In genomic region chr7:141539556-141540311, GRCm38 (mm10) we compare ENCODE assay signal across 8 mouse cellular contexts. TPM values are rescaled to one million over a fixed set of nuclear protein-coding genes. Genes with fewer than 3 reads are reported as not detected.
DNase-seq lines count a peak whose midpoint lies in the region; ATAC-seq and TF ChIP-seq lines count a peak whose summit lies in the region.

Gene Chid1 (minus strand): TSS chr7:141539857.

- H3K9me3 ChIP-seq in MEL (replicated peaks; ENCODE audit: insufficient read depth, low read length) = no peaks in the 10 kb centered on the region
- no peaks in the 10 kb centered on the region for H3K9me3 ChIP-seq in lung, embryonic 16.5 days (ENCODE audit: control insufficient read depth, low read length)

- peak; percentile 96 for ATAC-seq in hematopoietic stem cell, adult 5-6 weeks (replicated peaks in 1 of 2; ENCODE audit: insufficient read depth in 1 of 2, low FRiP score in 2 of 2, low TSS enrichment in 1 of 2, low read depth in 1 of 2, poor library complexity in 2 of 2, severe bottlenecking in 2 of 2)
- peak; percentile 98 for ATAC-seq in lung, embryonic 16.5 days (ENCODE audit: low read depth)

- peak; percentile 87 to 94 for TF ChIP-seq POLR2A in MEL (IDR thresholded peaks at IDR 0.05; ENCODE audit: control insufficient read depth in 1 of 2, insufficient read depth in 1 of 2, low read depth in 1 of 2, low read length in 2 of 2, poor library complexity in 1 of 2)
- TF ChIP-seq POLR2A in cerebellum, adult 2 months (IDR thresholded peaks at IDR 0.05; ENCODE audit: borderline replicate concordance, insufficient read depth, low read length) = peak; percentile 92

- H3K9ac ChIP-seq in MEL (ENCODE audit: control insufficient read depth, low read depth, low read length, poor library complexity, severe bottlenecking) = peak within 1 kb of the TSS; percentile 83
- peak within 1 kb of the TSS; percentile 84 for H3K9ac ChIP-seq in lung, embryonic 16.5 days (ENCODE audit: low read length)

- H3K27ac ChIP-seq in MEL (ENCODE audit: control insufficient read depth, low read depth, low read length) = peak within 1 kb of the TSS; percentile 56
- H3K27ac ChIP-seq in cerebellum, adult 2 months (ENCODE audit: insufficient read depth, low read length) = peak within 1 kb of the TSS; percentile 100
- peak within 1 kb of the TSS; percentile 73 for H3K27ac ChIP-seq in lung, embryonic 16.5 days (ENCODE audit: low read length)

- H3K79me2 ChIP-seq in MEL (ENCODE audit: control insufficient read depth, insufficient read depth, low read length, poor library complexity) = peaks cover 15% of the 10 kb centered on the region

- peaks cover 0 to 13% of the 10 kb centered on the region in 2 experiments; a peak in 2 of 4 replicates for H3K36me3 ChIP-seq in MEL (ENCODE audit: control insufficient read depth in 1 of 2, insufficient read depth in 2 of 2, low read length in 2 of 2)
- H3K36me3 ChIP-seq in lung, embryonic 16.5 days (ENCODE audit: control insufficient read depth, insufficient read depth, low read length) = no peaks in the 10 kb centered on the region

- no peaks in the 10 kb centered on the region for H3K27me3 ChIP-seq in MEL (ENCODE audit: control insufficient read depth in 1 of 2, insufficient read depth in 2 of 2, low read length in 2 of 2)
- no peaks in the 10 kb centered on the region for H3K27me3 ChIP-seq in cerebellum, adult 2 months (ENCODE audit: control insufficient read depth, insufficient read depth, low read length)
- H3K27me3 ChIP-seq in lung, embryonic 16.5 days (ENCODE audit: control insufficient read depth, insufficient read depth, low read depth, low read length) = no peaks in the 10 kb centered on the region

- DNase-seq in MEL (ENCODE audit: low read depth, low spot score) = peak; percentile 98
- peak; percentile 99 for DNase-seq in cerebellum, adult 2 months
- DNase-seq in forelimb bud, embryonic 11.5 days (ENCODE audit: low read depth, low spot score) = peak; percentile 98
- peak; percentile 96 for DNase-seq in layer of hippocampus, adult 9-10 months (ENCODE audit: low spot score)
- peak; percentile 96 for DNase-seq in ovary, postnatal 10 days (ENCODE audit: low spot score)
- DNase-seq in thymus, postnatal 10 days (ENCODE audit: low spot score in 2 of 2) = peak; percentile 95 to 97

- peak within 1 kb of the TSS; percentile 56 for H3K4me2 ChIP-seq in lung, embryonic 16.5 days (ENCODE audit: low read depth, low read length)

- under 1% methylated on average over 46 of the region's 46 CpGs for WGBS in cerebellum, adult 2 months
- under 1% methylated on average over 46 of the region's 46 CpGs for whole genome bisulfite sequencing in lung, embryonic 16.5 days

- no peak for TF ChIP-seq RAD21 in MEL (IDR thresholded peaks at IDR 0.05; ENCODE audit: low read depth, low read length)

- TF ChIP-seq CTCF in MEL (IDR thresholded peaks at IDR 0.05 in 2 of 3, conservative IDR thresholded peaks at IDR 0.05 in 1 of 3; ENCODE audit: control insufficient read depth in 1 of 3, insufficient read depth in 1 of 3, low read depth in 2 of 3, low read length in 3 of 3, poor library complexity in 1 of 3, severe bottlenecking in 1 of 3) = no peak
- TF ChIP-seq CTCF in cerebellum, adult 2 months (IDR thresholded peaks at IDR 0.05; ENCODE audit: borderline replicate concordance, insufficient read depth, low read depth, low read length) = no peak

- peaks cover 5 to 18% of the 10 kb centered on the region in 2 experiments; a peak in 3 of 4 replicates for H3K4me1 ChIP-seq in MEL (ENCODE audit: control insufficient read depth in 1 of 2, insufficient read depth in 2 of 2, low read length in 2 of 2)
- peaks cover 24% of the 10 kb centered on the region for H3K4me1 ChIP-seq in cerebellum, adult 2 months (ENCODE audit: control insufficient read depth, insufficient read depth, low read length)
- H3K4me1 ChIP-seq in lung, embryonic 16.5 days (replicated peaks; ENCODE audit: control insufficient read depth, insufficient read depth, low read length) = peaks cover 11% of the 10 kb centered on the region

- H3K4me3 ChIP-seq in MEL (ENCODE audit: control insufficient read depth in 1 of 2, insufficient read depth in 1 of 2, low read depth in 2 of 2, low read length in 2 of 2) = peak within 1 kb of the TSS; percentile 86 to 87
- peak within 1 kb of the TSS; percentile 99 for H3K4me3 ChIP-seq in cerebellum, adult 2 months (replicated peaks; ENCODE audit: insufficient read depth, low read depth, low read length)
- peak within 1 kb of the TSS; percentile 88 for H3K4me3 ChIP-seq in lung, embryonic 16.5 days (ENCODE audit: low read length)

- 0 out of 4 replicates have a peak, but pooled peaks of 1 of the 2 experiments have one; percentile 7 for TF ChIP-seq EP300 in MEL (IDR thresholded peaks at IDR 0.05; ENCODE audit: low read depth in 1 of 2, low read length in 2 of 2)

TF ChIP-seq in MEL, 35 proteins besides CTCF, POLR2A, EP300 and RAD21:
- peak; percentile 85 for TF ChIP-seq HCFC1 (IDR thresholded peaks at IDR 0.05; ENCODE audit: low read depth, low read length)
- TF ChIP-seq E2F4 (IDR thresholded peaks at IDR 0.05; ENCODE audit: borderline replicate concordance, low read depth, low read length) = no peak
- no peak for TF ChIP-seq ZKSCAN1 (IDR thresholded peaks at IDR 0.05; ENCODE audit: low read depth, low read length)
- peak; percentile 60 for TF ChIP-seq TBP (IDR thresholded peaks at IDR 0.05; ENCODE audit: low read depth, low read length)
- peak; percentile 29; the same call in 1 of the 2 replicates for TF ChIP-seq GATA1 (IDR thresholded peaks at IDR 0.05; ENCODE audit: low read depth, low read length)
- TF ChIP-seq TCF12 (IDR thresholded peaks at IDR 0.05; ENCODE audit: low read depth, low read length) = peak; percentile 62
- no peak for TF ChIP-seq MYB (IDR thresholded peaks at IDR 0.05; ENCODE audit: low read depth, low read length)
- no peak for TF ChIP-seq CHD1 (IDR thresholded peaks at IDR 0.05; ENCODE audit: low read depth, low read length)
- TF ChIP-seq TAL1 (IDR thresholded peaks at IDR 0.05; ENCODE audit: low read length) = no peak
- no peak for TF ChIP-seq CHD2 (IDR thresholded peaks at IDR 0.05; ENCODE audit: low read length)
- TF ChIP-seq ZMIZ1 (IDR thresholded peaks at IDR 0.05; ENCODE audit: low read depth, low read length) = peak; percentile 68; the same call in 1 of the 2 replicates
- TF ChIP-seq MAFK (IDR thresholded peaks at IDR 0.05; ENCODE audit: borderline replicate concordance, low read depth, low read length) = no peak
- TF ChIP-seq MAZ (IDR thresholded peaks at IDR 0.05; ENCODE audit: low read depth, low read length) = no peak
- peak; percentile 86 for TF ChIP-seq ELF1 (IDR thresholded peaks at IDR 0.05; ENCODE audit: low read depth, low read length)
- peak; percentile 10; the same call in 1 of the 2 replicates for TF ChIP-seq MYC (IDR thresholded peaks at IDR 0.05; ENCODE audit: low read depth, low read length)
- peak; percentile 86 for TF ChIP-seq POLR2AphosphoS2 (IDR thresholded peaks at IDR 0.05; ENCODE audit: low read length)
- no peak for TF ChIP-seq SMC3 (IDR thresholded peaks at IDR 0.05; ENCODE audit: low read depth, low read length)
- TF ChIP-seq BHLHE40 (IDR thresholded peaks at IDR 0.05; ENCODE audit: borderline replicate concordance, low read depth, low read length) = no peak
- no peak for TF ChIP-seq RCOR1 (IDR thresholded peaks at IDR 0.05; ENCODE audit: low read depth, low read length)
- TF ChIP-seq MXI1 (IDR thresholded peaks at IDR 0.05; ENCODE audit: low read depth, low read length) = peak; percentile 84
- TF ChIP-seq ZNF384 (IDR thresholded peaks at IDR 0.05; ENCODE audit: low read depth, low read length) = no peak
- no peak for TF ChIP-seq JUND (IDR thresholded peaks at IDR 0.05; ENCODE audit: low read depth, low read length)
- no peak for TF ChIP-seq USF2 (IDR thresholded peaks at IDR 0.05; ENCODE audit: borderline replicate concordance in 1 of 2, insufficient read depth in 1 of 2, low read depth in 1 of 2, low read length in 2 of 2)
- TF ChIP-seq ETS1 (IDR thresholded peaks at IDR 0.05; ENCODE audit: low read depth, low read length) = peak; percentile 37; the same call in 1 of the 2 replicates
- TF ChIP-seq MEF2A (IDR thresholded peaks at IDR 0.05; ENCODE audit: extremely low read depth, insufficient replicate concordance, low read depth, low read length, poor library complexity, severe bottlenecking) = no peak
- TF ChIP-seq NELFE (IDR thresholded peaks at IDR 0.05; ENCODE audit: low read depth, low read length) = peak; percentile 95
- TF ChIP-seq USF1 (IDR thresholded peaks at IDR 0.05; ENCODE audit: low read depth, low read length) = no peak
- TF ChIP-seq NRF1 (IDR thresholded peaks at IDR 0.05; ENCODE audit: insufficient read depth, low read depth, low read length, poor library complexity, severe bottlenecking) = peak; percentile 79
- TF ChIP-seq KAT2A (conservative IDR thresholded peaks at IDR 0.05; ENCODE audit: low read depth, low read length) = no peak; the same call in 1 of the 2 replicates
- no peak for TF ChIP-seq ZC3H11A (IDR thresholded peaks at IDR 0.05; ENCODE audit: low read depth, low read length)
- TF ChIP-seq SIN3A (IDR thresholded peaks at IDR 0.05; ENCODE audit: low read length) = peak; percentile 90

RNA-seq across cellular contexts. Expression of gene Chid1, which starts in this region (rescaled TPM):
- 36.1 and 36.3 TPM in 2 replicates for total RNA-seq in MEL (2012; rRNA removed)
- 10 to 100 TPM in 1 of 2 experiments, not detected in 1; 46.7 TPM for polyA plus RNA-seq in MEL (2012; ENCODE audit: insufficient read depth in 1 of 2, insufficient read length in 2 of 2, low read depth in 1 of 2, low replicate concordance in 2 of 2, missing spikeins in 1 of 2)
- polyA plus RNA-seq in cerebellum, adult 2 months (2012; rRNA removed) = 35.8 and 37.9 TPM in 2 replicates
- 16.6 and 26.5 TPM in 2 replicates for total RNA-seq in hematopoietic stem cell, adult 5-6 weeks (2017)
- 41.8 and 41.9 TPM in 2 replicates for polyA plus RNA-seq in lung, embryonic 16.5 days (2015; fragmentation: Nextera tagmentation; extraction: Ambion mirVana)

Comparison
In these comparisons a context has a peak if more than half of its experiments do, and no peak if none do; other contexts are left out.
1. Peak in every context shown above with its lines: DNase-seq, ATAC-seq, H3K4me3 ChIP-seq and H3K27ac ChIP-seq.